Comparison of ENCODE assay signal across 8 mouse cellular contexts in genomic region chr5:125221868-125222267, GRCm38 (mm10). TPM values are rescaled to one million over a fixed set of nuclear protein-coding genes. Genes with fewer than 3 reads are reported as not detected.
DNase-seq lines count a peak whose midpoint lies in the region; ATAC-seq and TF ChIP-seq lines count a peak whose summit lies in the region.

No protein-coding gene starts in this region.

- peak overlapping the region; percentile 41; the same call in 1 of the 2 replicates for H3K27ac ChIP-seq in midbrain, embryonic 14.5 days (replicated peaks; ENCODE audit: low read depth, low read length)
- H3K27ac ChIP-seq in liver, embryonic 12.5 days = no peak overlapping the region
- H3K27ac ChIP-seq in intestine, embryonic 16.5 days (ENCODE audit: low read length) = no peak overlapping the region

- ATAC-seq in midbrain, embryonic 14.5 days (ENCODE audit: low FRiP score, low TSS enrichment) = no peak
- ATAC-seq in liver, embryonic 12.5 days = no peak
- ATAC-seq in intestine, embryonic 16.5 days = no peak

- WGBS in midbrain, embryonic 14.5 days = 88% methylated on average over 3 of the region's 3 CpGs
- WGBS in liver, embryonic 12.5 days (ENCODE audit: insufficient replicate concordance) = 56% methylated on average over 3 of the region's 3 CpGs
- WGBS in intestine, embryonic 16.5 days = 75% methylated on average over 3 of the region's 3 CpGs

- no peaks in the 10 kb centered on the region for H3K36me3 ChIP-seq in midbrain, embryonic 14.5 days (ENCODE audit: control insufficient read depth, insufficient read depth, low read length)
- H3K36me3 ChIP-seq in liver, embryonic 12.5 days = no peaks in the 10 kb centered on the region
- no peaks in the 10 kb centered on the region for H3K36me3 ChIP-seq in intestine, embryonic 16.5 days (ENCODE audit: control insufficient read depth, insufficient read depth, low read length)

- peak; percentile 30 for DNase-seq in adipocyte (ENCODE audit: low spot score)
- DNase-seq in brain, embryonic 14.5 days (ENCODE audit: low read depth) = peak; percentile 93
- peak; percentile 67 to 76 for DNase-seq in frontal cortex, postnatal 36 days (ENCODE audit: low spot score in 2 of 2)
- peak; percentile 87 for DNase-seq in layer of hippocampus, adult 11-12 months (ENCODE audit: low spot score)
- peak; percentile 60 for DNase-seq in midbrain, embryonic 14.5 days
- DNase-seq in embryo, embryonic 9.5 days (ENCODE audit: extremely low spot score) = no peak

- H3K9ac ChIP-seq in midbrain, embryonic 14.5 days (replicated peaks; ENCODE audit: low read length) = no peak overlapping the region
- no peak overlapping the region for H3K9ac ChIP-seq in liver, embryonic 12.5 days
- no peak overlapping the region for H3K9ac ChIP-seq in intestine, embryonic 16.5 days (ENCODE audit: low read depth, low read length)

- H3K4me2 ChIP-seq in midbrain, embryonic 14.5 days (ENCODE audit: low read length) = no peak overlapping the region
- no peak overlapping the region for H3K4me2 ChIP-seq in liver, embryonic 12.5 days
- H3K4me2 ChIP-seq in intestine, embryonic 16.5 days (ENCODE audit: low read depth, low read length) = no peak overlapping the region

- no peak for TF ChIP-seq POLR2A in brain, embryonic 14.5 days (IDR thresholded peaks at IDR 0.05; ENCODE audit: borderline replicate concordance, extremely low read depth, insufficient read depth, insufficient read length, poor library complexity, severe bottlenecking)

- no peaks in the 10 kb centered on the region for H3K27me3 ChIP-seq in midbrain, embryonic 14.5 days (ENCODE audit: control insufficient read depth, insufficient read depth, low read length)
- H3K27me3 ChIP-seq in liver, embryonic 12.5 days (replicated peaks) = peaks cover 10% of the 10 kb centered on the region
- no peaks in the 10 kb centered on the region for H3K27me3 ChIP-seq in intestine, embryonic 16.5 days (replicated peaks; ENCODE audit: control insufficient read depth, insufficient read depth, low read length)

- H3K4me1 ChIP-seq in midbrain, embryonic 14.5 days (ENCODE audit: control insufficient read depth, insufficient read depth, low read length) = peaks cover 19% of the 10 kb centered on the region; the same call in 1 of the 2 replicates
- peaks cover 7% of the 10 kb centered on the region; the same call in 1 of the 2 replicates for H3K4me1 ChIP-seq in liver, embryonic 12.5 days
- 0 out of 2 replicates have a peak, but pooled peaks cover 4% of the 10 kb centered on the region for H3K4me1 ChIP-seq in intestine, embryonic 16.5 days (ENCODE audit: control insufficient read depth, insufficient read depth, low read length)

- no peaks in the 10 kb centered on the region for H3K9me3 ChIP-seq in midbrain, embryonic 14.5 days (ENCODE audit: control insufficient read depth, low read length)
- no peaks in the 10 kb centered on the region for H3K9me3 ChIP-seq in liver, embryonic 12.5 days (replicated peaks)
- no peaks in the 10 kb centered on the region for H3K9me3 ChIP-seq in intestine, embryonic 16.5 days (ENCODE audit: control insufficient read depth, low read length)

- TF ChIP-seq CTCF in brain, embryonic 14.5 days (IDR thresholded peaks at IDR 0.05; ENCODE audit: borderline replicate concordance, extremely low read depth, insufficient read depth, insufficient read length) = no peak

- no peak overlapping the region for H3K4me3 ChIP-seq in midbrain, embryonic 14.5 days (replicated peaks; ENCODE audit: low read depth, low read length)
- no peak overlapping the region for H3K4me3 ChIP-seq in liver, embryonic 12.5 days
- H3K4me3 ChIP-seq in intestine, embryonic 16.5 days (ENCODE audit: low read length) = no peak overlapping the region

RNA-seq across cellular contexts. Expression of gene Ncor2, which starts 42.8 kb away (rescaled TPM):
- polyA plus RNA-seq in brain, embryonic 14.5 days (2012; rRNA removed) = 31.6 and 71.5 TPM in 2 replicates
- 23.7 and 24.0 TPM in 2 replicates for polyA plus RNA-seq in midbrain, embryonic 14.5 days (2014; fragmentation: Nextera tagmentation; extraction: Ambion mirVana)
- polyA plus RNA-seq in liver, embryonic 12.5 days (2016; fragmentation: Nextera tagmentation; extraction: Ambion mirVana) = 9.7 and 10.0 TPM in 2 replicates
- polyA plus RNA-seq in intestine, embryonic 16.5 days (2015; fragmentation: Nextera tagmentation; extraction: Ambion mirVana) = 13.1 and 14.4 TPM in 2 replicates
